Mouse (Mus musculus): Measurements from ENCODE around the gene Apoh. TPM values are rescaled to one million over a fixed set of nuclear protein-coding genes. Genes with fewer than 3 reads are reported as not detected.

The Apoh gene
- not detected for total RNA-seq (2021)
- long read RNA-seq, experiment 1 = 0 reads
- long read RNA-seq, experiment 2 = 0 reads

- intact Hi-C loops (cut with DNase I) = loop anchor here (5.0 kb wide), 2 partner anchors 91 to 181 kb away; no protein-coding TSS in a partner anchor
- DNase-seq = peak; percentile 72 to 74
Observed at GRCm38 (mm10) chr11:108342781-108343768, at the start of gene Apoh. TSS of gene Apoh (plus strand) at chr11:108343354.

GRCm38 (mm10) chr11:108293843-108294242, 49.3 kb upstream of the Apoh start:
- intact Hi-C loops (cut with DNase I) = no loop called here
- DNase-seq = no peak

GRCm38 (mm10) chr11:108294305-108294813, 48.8 kb upstream of the Apoh start:
- intact Hi-C loops (cut with DNase I) = no loop called here
- DNase-seq = no peak

GRCm38 (mm10) chr11:108295373-108295772, 47.8 kb upstream of the Apoh start:
- intact Hi-C loops (cut with DNase I) = no loop called here
- no peak for DNase-seq

GRCm38 (mm10) chr11:108297956-108298355, 45.2 kb upstream of the Apoh start:
- no peak for DNase-seq
- intact Hi-C loops (cut with DNase I) = no loop called here

- peak; percentile 19 to 48 for DNase-seq
- intact Hi-C loops (cut with DNase I) = no loop called here
Observed at GRCm38 (mm10) chr11:108299913-108300312, 43.2 kb upstream of the Apoh start.

GRCm38 (mm10) chr11:108300443-108300842, 42.7 kb upstream of the Apoh start:
- DNase-seq = no peak
- intact Hi-C loops (cut with DNase I) = no loop called here

- no peak for DNase-seq
- intact Hi-C loops (cut with DNase I) = no loop called here
Observed at GRCm38 (mm10) chr11:108301036-108301435, 42.1 kb upstream of the Apoh start.

- DNase-seq = no peak
- intact Hi-C loops (cut with DNase I) = no loop called here
Observed at GRCm38 (mm10) chr11:108301796-108302490, 41.2 kb upstream of the Apoh start.

GRCm38 (mm10) chr11:108303787-108304186, 39.4 kb upstream of the Apoh start:
- no peak for DNase-seq
- intact Hi-C loops (cut with DNase I) = no loop called here

- intact Hi-C loops (cut with DNase I) = no loop called here
- DNase-seq = no peak
Observed at GRCm38 (mm10) chr11:108307258-108307657, 35.9 kb upstream of the Apoh start.

- intact Hi-C loops (cut with DNase I) = no loop called here
- DNase-seq = no peak
Observed at GRCm38 (mm10) chr11:108308253-108308652, 34.9 kb upstream of the Apoh start.

GRCm38 (mm10) chr11:108309791-108310190, 33.4 kb upstream of the Apoh start:
- intact Hi-C loops (cut with DNase I) = no loop called here
- DNase-seq = no peak

- DNase-seq = no peak
- intact Hi-C loops (cut with DNase I) = no loop called here
Observed at GRCm38 (mm10) chr11:108311912-108312311, 31.2 kb upstream of the Apoh start.

- peak in 1 of 2 experiments; percentile 8 for DNase-seq
- intact Hi-C loops (cut with DNase I) = no loop called here
Observed at GRCm38 (mm10) chr11:108312516-108312915, 30.6 kb upstream of the Apoh start.

- intact Hi-C loops (cut with DNase I) = no loop called here
- no peak for DNase-seq
Observed at GRCm38 (mm10) chr11:108315736-108316135, 27.4 kb upstream of the Apoh start.

- no peak for DNase-seq
- intact Hi-C loops (cut with DNase I) = no loop called here
Observed at GRCm38 (mm10) chr11:108317878-108318277, 25.3 kb upstream of the Apoh start.

- DNase-seq = no peak
- intact Hi-C loops (cut with DNase I) = no loop called here
Observed at GRCm38 (mm10) chr11:108319162-108319561, 24.0 kb upstream of the Apoh start.

GRCm38 (mm10) chr11:108320561-108320960, 22.6 kb upstream of the Apoh start:
- intact Hi-C loops (cut with DNase I) = no loop called here
- DNase-seq = no peak

GRCm38 (mm10) chr11:108322156-108322555, 21.0 kb upstream of the Apoh start:
- intact Hi-C loops (cut with DNase I) = no loop called here
- no peak for DNase-seq

GRCm38 (mm10) chr11:108325943-108326342, 17.2 kb upstream of the Apoh start:
- intact Hi-C loops (cut with DNase I) = no loop called here
- DNase-seq = no peak

All from heart, postnatal 14 days (tissue).